Mouse (Mus musculus): ENCODE measurements around the gene Clk1. TPM values are rescaled to one million over a fixed set of nuclear protein-coding genes. Genes with fewer than 3 reads are reported as not detected.
"Not testable (repeated sequence)": the region's sequence is repeated elsewhere in the genome, so short reads cannot be mapped to it uniquely, and the experiment has no call there.

Clk1 gene
- polyA plus RNA-seq, 1 experiment from 2014 or later, result 157 TPM

- not testable (repeated sequence) for H3K4me1 ChIP-seq (ENCODE audit: control insufficient read depth, insufficient read depth, low read length); H3K36me3 ChIP-seq (ENCODE audit: control insufficient read depth, insufficient read depth, low read length); DNase-seq (ENCODE audit: low spot score, missing footprints); H3K27me3 ChIP-seq (ENCODE audit: control insufficient read depth, insufficient read depth, low read length); H3K4me3 ChIP-seq (ENCODE audit: low read depth, low read length); H3K9me3 ChIP-seq (ENCODE audit: control insufficient read depth, low read length); H3K9ac ChIP-seq (ENCODE audit: low read length); ATAC-seq (ENCODE audit: low FRiP score); H3K4me2 ChIP-seq; H3K27ac ChIP-seq (ENCODE audit: low read depth, low read length)
- 69% methylated on average over 2 of the region's 2 CpGs for WGBS
Observed at GRCm38 (mm10) chr1:58374266-58374665, 49.6 kb downstream of the Clk1 start.

- WGBS, result 77% methylated on average over 2 of the region's 2 CpGs
Observed at GRCm38 (mm10) chr1:58369716-58370115, 54.1 kb downstream of the Clk1 start.

GRCm38 (mm10) chr1:58366737-58367471 is 57.0 kb downstream of the Clk1 start:
- Histone ChIP-seq H3K9ac (ENCODE audit: low read length) (no peak overlapping the region), H3K4me3 (ENCODE audit: low read depth, low read length) (no peak overlapping the region), H3K4me1 (ENCODE audit: control insufficient read depth, insufficient read depth, low read length) (no peaks in the 10 kb centered on the region), H3K9me3 (ENCODE audit: control insufficient read depth, low read length) (no peaks in the 10 kb centered on the region), H3K36me3 (ENCODE audit: control insufficient read depth, insufficient read depth, low read length) (no peaks in the 10 kb centered on the region), H3K27me3 (ENCODE audit: control insufficient read depth, insufficient read depth, low read length) (no peaks in the 10 kb centered on the region), H3K27ac (ENCODE audit: low read depth, low read length) (no peak overlapping the region), H3K4me2 (no peak overlapping the region)
- ATAC-seq (ENCODE audit: low FRiP score), result no peak
- WGBS, result 88% methylated on average over 12 of the region's 12 CpGs
- no peak for DNase-seq (ENCODE audit: low spot score, missing footprints)

More at GRCm38 (mm10) chr1:58369716-58370115, 54.1 kb downstream of the Clk1 start:
- no peak overlapping the region for H3K4me3 ChIP-seq (ENCODE audit: low read depth, low read length)
- no peak overlapping the region for H3K4me2 ChIP-seq
- no peaks in the 10 kb centered on the region for H3K27me3 ChIP-seq (ENCODE audit: control insufficient read depth, insufficient read depth, low read length)
- no peaks in the 10 kb centered on the region for H3K36me3 ChIP-seq (ENCODE audit: control insufficient read depth, insufficient read depth, low read length)
- H3K9me3 ChIP-seq (ENCODE audit: control insufficient read depth, low read length), result no peaks in the 10 kb centered on the region
- H3K9ac ChIP-seq (ENCODE audit: low read length), result no peak overlapping the region
- DNase-seq (ENCODE audit: low spot score, missing footprints) (no peak), ATAC-seq (ENCODE audit: low FRiP score) (no peak)
- no peak overlapping the region for H3K27ac ChIP-seq (ENCODE audit: low read depth, low read length)
- H3K4me1 ChIP-seq (ENCODE audit: control insufficient read depth, insufficient read depth, low read length), result no peaks in the 10 kb centered on the region

- Histone ChIP-seq H3K4me1 (ENCODE audit: control insufficient read depth, insufficient read depth, low read length) (no peaks in the 10 kb centered on the region), H3K4me2 (no peak overlapping the region), H3K9ac (ENCODE audit: low read length) (no peak overlapping the region), H3K9me3 (ENCODE audit: control insufficient read depth, low read length) (no peaks in the 10 kb centered on the region), H3K27me3 (ENCODE audit: control insufficient read depth, insufficient read depth, low read length) (no peaks in the 10 kb centered on the region), H3K36me3 (ENCODE audit: control insufficient read depth, insufficient read depth, low read length) (no peaks in the 10 kb centered on the region), H3K27ac (ENCODE audit: low read depth, low read length) (no peak overlapping the region), H3K4me3 (ENCODE audit: low read depth, low read length) (no peak overlapping the region)
- 93% methylated on average over 3 of the region's 3 CpGs for whole genome bisulfite sequencing
- no peak for DNase-seq (ENCODE audit: low spot score, missing footprints)
- no peak for ATAC-seq (ENCODE audit: low FRiP score)
Observed at GRCm38 (mm10) chr1:58365829-58366228, 58.0 kb downstream of the Clk1 start.

- Histone ChIP-seq H3K27me3 (ENCODE audit: control insufficient read depth, insufficient read depth, low read length) (no peaks in the 10 kb centered on the region), H3K9me3 (ENCODE audit: control insufficient read depth, low read length) (no peaks in the 10 kb centered on the region), H3K4me2 (no peak overlapping the region), H3K36me3 (ENCODE audit: control insufficient read depth, insufficient read depth, low read length) (no peaks in the 10 kb centered on the region), H3K4me3 (ENCODE audit: low read depth, low read length) (no peak overlapping the region), H3K4me1 (ENCODE audit: control insufficient read depth, insufficient read depth, low read length) (no peaks in the 10 kb centered on the region), H3K27ac (ENCODE audit: low read depth, low read length) (no peak overlapping the region), H3K9ac (ENCODE audit: low read length) (no peak overlapping the region)
- no peak for DNase-seq (ENCODE audit: low spot score, missing footprints)
- WGBS, result 90% methylated on average over 12 of the region's 12 CpGs
- no peak for ATAC-seq (ENCODE audit: low FRiP score)
Observed at GRCm38 (mm10) chr1:58364551-58364950, 59.3 kb downstream of the Clk1 start.

GRCm38 (mm10) chr1:58362296-58362695 is 61.6 kb downstream of the Clk1 start:
- DNase-seq (ENCODE audit: low spot score, missing footprints) (no peak), ATAC-seq (ENCODE audit: low FRiP score) (no peak)
- Histone ChIP-seq H3K9me3 (ENCODE audit: control insufficient read depth, low read length) (no peaks in the 10 kb centered on the region), H3K36me3 (ENCODE audit: control insufficient read depth, insufficient read depth, low read length) (no peaks in the 10 kb centered on the region), H3K27me3 (ENCODE audit: control insufficient read depth, insufficient read depth, low read length) (no peaks in the 10 kb centered on the region), H3K9ac (ENCODE audit: low read length) (no peak overlapping the region), H3K27ac (ENCODE audit: low read depth, low read length) (no peak overlapping the region), H3K4me1 (ENCODE audit: control insufficient read depth, insufficient read depth, low read length) (no peaks in the 10 kb centered on the region), H3K4me2 (no peak overlapping the region), H3K4me3 (ENCODE audit: low read depth, low read length) (no peak overlapping the region)
- WGBS, result 42% methylated on average over 4 of the region's 4 CpGs

Other genes with a start within 250 kb of the Clk1 start
- not detected in 2 replicates for gene Aox4, start 213.7 kb downstream of the Clk1 start, polyA plus RNA-seq (2014; fragmentation: Nextera tagmentation; extraction: Ambion mirVana)
- gene Aox2, start 145.7 kb downstream of the Clk1 start, polyA plus RNA-seq (2014; fragmentation: Nextera tagmentation; extraction: Ambion mirVana), result not detected in 2 replicates
- 587 and 613 TPM in 2 replicates for gene Bzw1, start 31.2 kb downstream of the Clk1 start, polyA plus RNA-seq (2014; fragmentation: Nextera tagmentation; extraction: Ambion mirVana)
- gene Nif3l1, start 21.1 kb upstream of the Clk1 start, polyA plus RNA-seq (2014; fragmentation: Nextera tagmentation; extraction: Ambion mirVana), result 66.6 and 67.2 TPM in 2 replicates
- gene Ppil3, start 21.4 kb upstream of the Clk1 start, polyA plus RNA-seq (2014; fragmentation: Nextera tagmentation; extraction: Ambion mirVana), result 56.8 and 61.9 TPM in 2 replicates
- 39.0 and 47.3 TPM in 2 replicates for gene Orc2, start 81.0 kb upstream of the Clk1 start, polyA plus RNA-seq (2014; fragmentation: Nextera tagmentation; extraction: Ambion mirVana)
- gene Fam126b, start 162.3 kb upstream of the Clk1 start, polyA plus RNA-seq (2014; fragmentation: Nextera tagmentation; extraction: Ambion mirVana), result 7.2 and 8.5 TPM in 2 replicates
- gene Ndufb3, start 162.3 kb upstream of the Clk1 start, polyA plus RNA-seq (2014; fragmentation: Nextera tagmentation; extraction: Ambion mirVana), result 157 and 161 TPM in 2 replicates

All from midbrain, embryonic 11.5 days (tissue).